Mouse (Mus musculus): ENCODE data around the gene Vps13a. TPM values are rescaled to one million over a fixed set of nuclear protein-coding genes. Genes with fewer than 3 reads are reported as not detected.
"Not testable (repeated sequence)": the region's sequence is repeated elsewhere in the genome, so short reads cannot be mapped to it uniquely, and the experiment has no call there.

Gene Vps13a
- polyA plus RNA-seq, 1 experiment from 2014 or later, result 15.7 TPM

- no peaks in the 10 kb centered on the region for H3K36me3 ChIP-seq (ENCODE audit: control insufficient read depth, insufficient read depth, low read length)
- 81% methylated on average over 6 of the region's 6 CpGs for WGBS
- ATAC-seq (ENCODE audit: low FRiP score) (no peak), DNase-seq (ENCODE audit: low spot score) (no peak)
- no peak overlapping the region for H3K4me2 ChIP-seq (replicated peaks; ENCODE audit: low read depth, low read length)
- no peaks in the 10 kb centered on the region for H3K9me3 ChIP-seq (ENCODE audit: control insufficient read depth, low read length)
- H3K4me1 ChIP-seq (replicated peaks; ENCODE audit: control insufficient read depth, insufficient read depth, low read length), result no peaks in the 10 kb centered on the region; the same call in 1 of the 2 replicates
- peaks cover 6% of the 10 kb centered on the region for H3K27me3 ChIP-seq (ENCODE audit: control insufficient read depth, insufficient read depth, low read length)
- H3K9ac ChIP-seq (ENCODE audit: low read depth, low read length), result no peak overlapping the region
- no peak overlapping the region for H3K4me3 ChIP-seq (ENCODE audit: low read depth, low read length)
- H3K27ac ChIP-seq (ENCODE audit: low read depth, low read length), result no peak overlapping the region
Observed at GRCm38 (mm10) chr19:16778578-16778977, 2.2 kb downstream of the Vps13a start.

GRCm38 (mm10) chr19:16777901-16778300 lies 2.8 kb downstream of the Vps13a start:
- Histone ChIP-seq H3K27ac (ENCODE audit: low read depth, low read length) (no peak overlapping the region), H3K4me1 (replicated peaks; ENCODE audit: control insufficient read depth, insufficient read depth, low read length) (no peaks in the 10 kb centered on the region; the same call in 1 of the 2 replicates), H3K9ac (ENCODE audit: low read depth, low read length) (no peak overlapping the region), H3K4me3 (ENCODE audit: low read depth, low read length) (no peak overlapping the region), H3K4me2 (replicated peaks; ENCODE audit: low read depth, low read length) (no peak overlapping the region), H3K27me3 (ENCODE audit: control insufficient read depth, insufficient read depth, low read length) (peaks cover 6% of the 10 kb centered on the region), H3K9me3 (ENCODE audit: control insufficient read depth, low read length) (no peaks in the 10 kb centered on the region), H3K36me3 (ENCODE audit: control insufficient read depth, insufficient read depth, low read length) (no peaks in the 10 kb centered on the region)
- DNase-seq (ENCODE audit: low spot score) (no peak), ATAC-seq (ENCODE audit: low FRiP score) (no peak)
- 82% methylated on average over 3 of the region's 3 CpGs for WGBS

- DNase-seq (ENCODE audit: low spot score); ATAC-seq (ENCODE audit: low FRiP score): not testable (repeated sequence)
Observed at GRCm38 (mm10) chr19:16777391-16777790, 3.3 kb downstream of the Vps13a start.

GRCm38 (mm10) chr19:16773237-16774016 lies 7.3 kb downstream of the Vps13a start:
- Histone ChIP-seq H3K4me2 (replicated peaks; ENCODE audit: low read depth, low read length) (no peak overlapping the region), H3K4me1 (replicated peaks; ENCODE audit: control insufficient read depth, insufficient read depth, low read length) (no peaks in the 10 kb centered on the region), H3K27me3 (ENCODE audit: control insufficient read depth, insufficient read depth, low read length) (no peaks in the 10 kb centered on the region), H3K27ac (ENCODE audit: low read depth, low read length) (no peak overlapping the region), H3K9me3 (ENCODE audit: control insufficient read depth, low read length) (no peaks in the 10 kb centered on the region), H3K36me3 (ENCODE audit: control insufficient read depth, insufficient read depth, low read length) (no peaks in the 10 kb centered on the region), H3K9ac (ENCODE audit: low read depth, low read length) (no peak overlapping the region), H3K4me3 (ENCODE audit: low read depth, low read length) (no peak overlapping the region)
- 75% methylated on average over 11 of the region's 11 CpGs for WGBS
- no peak for ATAC-seq (ENCODE audit: low FRiP score)
- no peak for DNase-seq (ENCODE audit: low spot score)

More at GRCm38 (mm10) chr19:16777391-16777790, 3.3 kb downstream of the Vps13a start:
- not testable (repeated sequence) for H3K9me3 ChIP-seq (ENCODE audit: control insufficient read depth, low read length); H3K9ac ChIP-seq (ENCODE audit: low read depth, low read length); H3K27ac ChIP-seq (ENCODE audit: low read depth, low read length); H3K27me3 ChIP-seq (ENCODE audit: control insufficient read depth, insufficient read depth, low read length); H3K36me3 ChIP-seq (ENCODE audit: control insufficient read depth, insufficient read depth, low read length); H3K4me1 ChIP-seq (replicated peaks; ENCODE audit: control insufficient read depth, insufficient read depth, low read length); H3K4me3 ChIP-seq (ENCODE audit: low read depth, low read length); H3K4me2 ChIP-seq (replicated peaks; ENCODE audit: low read depth, low read length)

- Histone ChIP-seq H3K27ac (ENCODE audit: low read depth, low read length) (no peak overlapping the region), H3K27me3 (ENCODE audit: control insufficient read depth, insufficient read depth, low read length) (no peaks in the 10 kb centered on the region), H3K4me3 (ENCODE audit: low read depth, low read length) (no peak overlapping the region), H3K9ac (ENCODE audit: low read depth, low read length) (no peak overlapping the region), H3K9me3 (ENCODE audit: control insufficient read depth, low read length) (no peaks in the 10 kb centered on the region), H3K36me3 (ENCODE audit: control insufficient read depth, insufficient read depth, low read length) (no peaks in the 10 kb centered on the region), H3K4me2 (replicated peaks; ENCODE audit: low read depth, low read length) (no peak overlapping the region), H3K4me1 (replicated peaks; ENCODE audit: control insufficient read depth, insufficient read depth, low read length) (no peaks in the 10 kb centered on the region)
- ATAC-seq (ENCODE audit: low FRiP score), result no peak
- no peak for DNase-seq (ENCODE audit: low spot score)
- WGBS, result 96% methylated on average over 2 of the region's 2 CpGs
Observed at GRCm38 (mm10) chr19:16767407-16767806, 13.3 kb downstream of the Vps13a start.

- H3K27ac ChIP-seq (ENCODE audit: low read depth, low read length); H3K9me3 ChIP-seq (ENCODE audit: control insufficient read depth, low read length); DNase-seq (ENCODE audit: low spot score); H3K4me1 ChIP-seq (replicated peaks; ENCODE audit: control insufficient read depth, insufficient read depth, low read length); H3K4me2 ChIP-seq (replicated peaks; ENCODE audit: low read depth, low read length); H3K9ac ChIP-seq (ENCODE audit: low read depth, low read length); ATAC-seq (ENCODE audit: low FRiP score); H3K4me3 ChIP-seq (ENCODE audit: low read depth, low read length); H3K27me3 ChIP-seq (ENCODE audit: control insufficient read depth, insufficient read depth, low read length); H3K36me3 ChIP-seq (ENCODE audit: control insufficient read depth, insufficient read depth, low read length): not testable (repeated sequence)
- WGBS, result 93% methylated on average over 8 of the region's 9 CpGs
Observed at GRCm38 (mm10) chr19:16757439-16757838, 23.3 kb downstream of the Vps13a start.

- H3K9me3 ChIP-seq (ENCODE audit: control insufficient read depth, low read length), result no peaks in the 10 kb centered on the region
- H3K4me1 ChIP-seq (replicated peaks; ENCODE audit: control insufficient read depth, insufficient read depth, low read length), result no peaks in the 10 kb centered on the region
- no peak overlapping the region for H3K4me2 ChIP-seq (replicated peaks; ENCODE audit: low read depth, low read length)
- H3K27ac ChIP-seq (ENCODE audit: low read depth, low read length), result no peak overlapping the region
- no peak overlapping the region for H3K4me3 ChIP-seq (ENCODE audit: low read depth, low read length)
- DNase-seq (ENCODE audit: low spot score) (no peak), ATAC-seq (ENCODE audit: low FRiP score) (no peak)
- no peak overlapping the region for H3K9ac ChIP-seq (ENCODE audit: low read depth, low read length)
- H3K27me3 ChIP-seq (ENCODE audit: control insufficient read depth, insufficient read depth, low read length), result no peaks in the 10 kb centered on the region
- no peaks in the 10 kb centered on the region for H3K36me3 ChIP-seq (ENCODE audit: control insufficient read depth, insufficient read depth, low read length)
Observed at GRCm38 (mm10) chr19:16755854-16756253, 24.9 kb downstream of the Vps13a start.

- no peaks in the 10 kb centered on the region for H3K4me1 ChIP-seq (replicated peaks; ENCODE audit: control insufficient read depth, insufficient read depth, low read length)
- DNase-seq (ENCODE audit: low spot score) (no peak), ATAC-seq (ENCODE audit: low FRiP score) (no peak)
- H3K9me3 ChIP-seq (ENCODE audit: control insufficient read depth, low read length), result no peaks in the 10 kb centered on the region
- no peaks in the 10 kb centered on the region for H3K36me3 ChIP-seq (ENCODE audit: control insufficient read depth, insufficient read depth, low read length)
- 85% methylated on average over 7 of the region's 7 CpGs for WGBS
- no peak overlapping the region for H3K4me3 ChIP-seq (ENCODE audit: low read depth, low read length)
- H3K9ac ChIP-seq (ENCODE audit: low read depth, low read length), result no peak overlapping the region
- no peaks in the 10 kb centered on the region for H3K27me3 ChIP-seq (ENCODE audit: control insufficient read depth, insufficient read depth, low read length)
- no peak overlapping the region for H3K27ac ChIP-seq (ENCODE audit: low read depth, low read length)
- H3K4me2 ChIP-seq (replicated peaks; ENCODE audit: low read depth, low read length), result no peak overlapping the region
Observed at GRCm38 (mm10) chr19:16755226-16755625, 25.5 kb downstream of the Vps13a start.

- Histone ChIP-seq H3K4me3 (ENCODE audit: low read depth, low read length) (no peak overlapping the region), H3K9ac (ENCODE audit: low read depth, low read length) (no peak overlapping the region), H3K36me3 (ENCODE audit: control insufficient read depth, insufficient read depth, low read length) (no peaks in the 10 kb centered on the region), H3K4me2 (replicated peaks; ENCODE audit: low read depth, low read length) (no peak overlapping the region), H3K27ac (ENCODE audit: low read depth, low read length) (no peak overlapping the region), H3K9me3 (ENCODE audit: control insufficient read depth, low read length) (no peaks in the 10 kb centered on the region), H3K27me3 (ENCODE audit: control insufficient read depth, insufficient read depth, low read length) (no peaks in the 10 kb centered on the region), H3K4me1 (replicated peaks; ENCODE audit: control insufficient read depth, insufficient read depth, low read length) (no peaks in the 10 kb centered on the region)
- DNase-seq (ENCODE audit: low spot score) (no peak), ATAC-seq (ENCODE audit: low FRiP score) (no peak)
- WGBS, result 83% methylated on average over 3 of the region's 3 CpGs
Observed at GRCm38 (mm10) chr19:16753151-16753550, 27.6 kb downstream of the Vps13a start.

Measured in hindbrain, embryonic 11.5 days (tissue).